Mouse (Mus musculus): ENCODE data around the gene Neurl2.
"Not testable (repeated sequence)": the region's sequence is repeated elsewhere in the genome, so short reads cannot be mapped to it uniquely, and the experiment has no call there.

Neurl2 gene

GRCm38 (mm10) chr2:164833314-164833959, at the start of gene Neurl2:
Neurl2 (minus strand) TSS chr2:164833456.
- DNase-seq (ENCODE audit: low spot score) = peak; percentile 90

- no peak for DNase-seq (ENCODE audit: low spot score)
Measured at GRCm38 (mm10) chr2:164882619-164883018, 49.4 kb upstream of the Neurl2 start.

GRCm38 (mm10) chr2:164879568-164880277, 46.5 kb upstream of the Neurl2 start:
- DNase-seq (ENCODE audit: low spot score) = peak; percentile 96

GRCm38 (mm10) chr2:164879228-164879567, 45.9 kb upstream of the Neurl2 start, which contains the start of gene Pcif1:
Pcif1 (plus strand) TSS chr2:164879304.
- DNase-seq (ENCODE audit: low spot score) = peak; percentile 87

- peak; percentile 72 for DNase-seq (ENCODE audit: low spot score)
Measured at GRCm38 (mm10) chr2:164878509-164879227, 45.4 kb upstream of the Neurl2 start.

GRCm38 (mm10) chr2:164877376-164878215, 44.3 kb upstream of the Neurl2 start:
- not testable (repeated sequence) for DNase-seq (ENCODE audit: low spot score)

- DNase-seq (ENCODE audit: low spot score) = not testable (repeated sequence)
Measured at GRCm38 (mm10) chr2:164875648-164876047, 42.4 kb upstream of the Neurl2 start.

GRCm38 (mm10) chr2:164874239-164874769, 41.0 kb upstream of the Neurl2 start:
- DNase-seq (ENCODE audit: low spot score) = no peak

GRCm38 (mm10) chr2:164873621-164874020, 40.4 kb upstream of the Neurl2 start:
- DNase-seq (ENCODE audit: low spot score) = no peak

- DNase-seq (ENCODE audit: low spot score) = no peak
Measured at GRCm38 (mm10) chr2:164871602-164872303, 38.5 kb upstream of the Neurl2 start.

- no peak for DNase-seq (ENCODE audit: low spot score)
Measured at GRCm38 (mm10) chr2:164868491-164868890, 35.2 kb upstream of the Neurl2 start.

- DNase-seq (ENCODE audit: low spot score) = no peak
Measured at GRCm38 (mm10) chr2:164867566-164867965, 34.3 kb upstream of the Neurl2 start.

- no peak for DNase-seq (ENCODE audit: low spot score)
Measured at GRCm38 (mm10) chr2:164866741-164867551, 33.7 kb upstream of the Neurl2 start.

GRCm38 (mm10) chr2:164864593-164864992, 31.3 kb upstream of the Neurl2 start:
- DNase-seq (ENCODE audit: low spot score) = no peak

GRCm38 (mm10) chr2:164863411-164863810, 30.2 kb upstream of the Neurl2 start:
- not testable (repeated sequence) for DNase-seq (ENCODE audit: low spot score)

GRCm38 (mm10) chr2:164862179-164862861, 29.1 kb upstream of the Neurl2 start:
- no peak for DNase-seq (ENCODE audit: low spot score)

- no peak for DNase-seq (ENCODE audit: low spot score)
Measured at GRCm38 (mm10) chr2:164861094-164861493, 27.8 kb upstream of the Neurl2 start.

GRCm38 (mm10) chr2:164859640-164860432, 26.6 kb upstream of the Neurl2 start:
- no peak for DNase-seq (ENCODE audit: low spot score)

- DNase-seq (ENCODE audit: low spot score) = no peak
Measured at GRCm38 (mm10) chr2:164859155-164859554, 25.9 kb upstream of the Neurl2 start.

Measured in c-Kit-positive CD71-positive TER-119-positive erythroid progenitor cells, embryonic 14.5 days (primary cell).